Mouse (Mus musculus) Patski (cell line): ENCODE data around the gene Rab31. TPM values are rescaled to one million over a fixed set of nuclear protein-coding genes. Genes with fewer than 3 reads are reported as not detected.
A peak's percentile ranks its signal among the peaks of the same experiment; 100 is the strongest.

Experiments used
- ATAC-seq: fragments of 100-300 bp; one replicate; pipeline ENCODE4 v1.8.0; 2021
- CTCF ChIA-PET: fragments of 350-600 bp; sonication (Branson Sonifier 250); formaldehyde crosslinking; loops from one replicate; lab custom pipeline; 2022; ENCODE audit warnings: inconsistent platforms; lab: Charles Lee
- POLR2A ChIA-PET: fragments of 350-600 bp; sonication (Branson Sonifier 250); formaldehyde crosslinking; loops from one replicate; lab custom pipeline; 2022; ENCODE audit warnings: antibody characterized with exemption, inconsistent platforms; lab: Charles Lee
- DNase-seq: peaks from one replicate; pipeline ENCODE4 v3.0.0-alpha.2; 2011; ENCODE audit warnings: low read depth, low spot score
- H3K27me3 ChIP-seq: fragments of 371-371 bp; one replicate; pipeline ENCODE4 v1.5.1; 2021
- CTCF ChIP-seq: fragments of 100-300 bp; IDR thresholded peaks from one replicate; pipeline ENCODE4 v1.5.1; 2021
- in situ Hi-C: fragments of 300-500 bp; cut with MboI; formaldehyde crosslinking; loops from 3 replicates; pipeline ENCODE4 v1.11.1; 2018; ENCODE audit warnings: low pct_unique_long_range_greater_than_20kb, mixed read lengths
- polyA plus RNA-seq: library from polyadenylated mRNA; unstranded; gene quantifications from one replicate; pipeline ENCODE4 v1.2.3, GENCODE M21; 2021

Rab31 gene
- polyA plus RNA-seq, 1 experiment from 2014 or later, result 71.2 TPM

DNA sequence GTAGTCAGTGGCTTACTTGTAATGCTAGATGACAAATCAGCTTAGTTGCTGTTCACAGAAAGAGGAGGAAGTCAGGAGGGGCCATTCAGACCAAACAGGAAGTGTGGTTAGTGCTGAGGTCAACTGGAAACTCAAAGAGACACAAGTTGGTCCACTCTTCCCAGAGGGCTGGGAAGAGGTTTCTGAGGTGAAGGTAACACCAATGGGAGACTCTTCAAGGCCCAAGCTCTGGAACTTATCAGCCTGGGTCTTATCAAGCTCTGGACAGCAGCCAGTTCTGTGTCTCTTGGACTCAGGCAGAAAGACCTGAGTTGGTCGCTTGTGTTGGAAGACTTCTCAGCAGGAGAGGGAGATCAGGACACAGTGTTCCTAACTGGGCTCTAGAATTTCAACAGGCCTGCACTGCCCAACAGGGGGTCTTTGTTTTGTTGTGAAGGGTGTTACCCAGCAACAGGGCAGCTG, 97.8 kb downstream of the Rab31 start:
- CTCF ChIA-PET, result no interaction called here
- DNase-seq (no peak), ATAC-seq (no peak)
- in situ Hi-C loops, result no loop called here
- no peak for TF ChIP-seq CTCF
- no peaks in the 10 kb centered on the region for H3K27me3 ChIP-seq
- POLR2A ChIA-PET, result interaction anchor here (0.7 kb wide), 1 partner anchor 20 kb away, joined by 3 read pairs; no protein-coding TSS in a partner anchor

DNA sequence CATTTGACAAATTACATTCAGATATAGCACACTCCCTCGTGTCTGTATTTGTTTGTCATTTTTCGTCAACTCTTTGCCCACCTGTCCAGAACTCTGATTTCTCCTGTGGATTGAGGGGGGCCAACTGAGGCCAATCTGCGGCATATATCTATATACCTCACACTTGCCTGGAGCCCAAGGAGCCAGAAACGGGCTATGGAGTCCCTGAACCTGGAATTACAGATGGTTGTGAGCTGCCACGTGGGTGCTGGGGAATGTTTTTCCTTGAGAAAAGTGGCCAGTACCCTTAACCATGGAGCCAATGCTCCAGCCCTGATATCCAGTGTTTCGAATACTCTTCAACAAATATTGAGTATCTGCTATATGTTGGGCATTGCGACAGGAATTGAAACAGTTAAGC, 99.6 kb downstream of the Rab31 start:
- TF ChIP-seq CTCF, result no peak
- H3K27me3 ChIP-seq, result no peaks in the 10 kb centered on the region
- ATAC-seq, result no peak
- no peak for DNase-seq
- in situ Hi-C loops, result no loop called here
- ChIA-PET POLR2A (no interaction called here), CTCF (interaction anchor here (1.2 kb wide), 1 partner anchor 18 kb away, joined by 3 read pairs; no protein-coding TSS in a partner anchor)

DNA sequence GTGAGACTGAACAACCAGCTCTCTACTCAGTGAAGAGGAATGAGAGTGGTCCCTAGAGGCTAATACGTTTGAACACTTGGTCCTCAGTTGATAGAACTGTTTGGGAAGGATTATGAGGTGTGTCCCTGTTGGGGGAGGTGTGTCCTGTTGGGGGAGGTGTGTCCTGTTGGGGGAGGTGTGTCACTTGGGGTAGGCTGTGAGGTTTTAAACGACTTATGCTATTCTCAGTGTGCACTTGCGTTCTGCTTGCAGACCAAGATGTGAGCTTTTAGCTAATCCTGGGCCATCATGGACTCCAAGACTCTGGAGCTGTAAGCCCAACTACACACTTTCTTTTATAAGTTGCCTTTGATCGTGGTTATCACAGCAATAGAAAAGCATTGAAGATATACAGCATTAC, 103.5 kb downstream of the Rab31 start:
- in situ Hi-C loops, result no loop called here
- DNase-seq (no peak), ATAC-seq (no peak)
- CTCF ChIA-PET, result interaction anchor here (1.6 kb wide), 1 partner anchor 14 kb away, joined by 5 read pairs; no protein-coding TSS in a partner anchor
- no peak for TF ChIP-seq CTCF
- POLR2A ChIA-PET, result no interaction called here
- no peaks in the 10 kb centered on the region for H3K27me3 ChIP-seq

DNA sequence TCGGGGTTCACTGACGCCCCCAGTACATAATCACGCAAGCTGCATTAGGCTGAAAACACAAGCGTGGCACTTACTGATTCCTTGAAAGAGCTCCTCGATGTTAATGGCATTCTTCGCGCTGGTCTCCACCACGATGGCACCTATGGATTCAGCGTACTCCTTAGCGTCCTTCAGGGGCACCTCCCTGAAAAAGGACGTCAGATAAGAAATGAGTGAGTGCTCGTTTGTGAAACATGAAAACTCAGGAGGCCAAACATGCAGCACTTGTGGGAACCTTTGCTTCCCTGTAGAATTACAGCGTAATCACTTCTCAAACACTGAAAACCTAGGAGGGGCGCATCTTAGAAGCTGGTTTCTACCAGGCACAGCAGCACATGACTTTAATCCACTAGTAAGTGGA, 104.8 kb downstream of the Rab31 start:
- in situ Hi-C loops, result no loop called here
- no peak for DNase-seq
- ATAC-seq, result no peak
- CTCF ChIA-PET, result interaction anchor here (1.1 kb wide), 1 partner anchor 17 kb away, joined by 3 read pairs; no protein-coding TSS in a partner anchor
- no peak for TF ChIP-seq CTCF
- no peaks in the 10 kb centered on the region for H3K27me3 ChIP-seq
- POLR2A ChIA-PET, result no interaction called here

DNA sequence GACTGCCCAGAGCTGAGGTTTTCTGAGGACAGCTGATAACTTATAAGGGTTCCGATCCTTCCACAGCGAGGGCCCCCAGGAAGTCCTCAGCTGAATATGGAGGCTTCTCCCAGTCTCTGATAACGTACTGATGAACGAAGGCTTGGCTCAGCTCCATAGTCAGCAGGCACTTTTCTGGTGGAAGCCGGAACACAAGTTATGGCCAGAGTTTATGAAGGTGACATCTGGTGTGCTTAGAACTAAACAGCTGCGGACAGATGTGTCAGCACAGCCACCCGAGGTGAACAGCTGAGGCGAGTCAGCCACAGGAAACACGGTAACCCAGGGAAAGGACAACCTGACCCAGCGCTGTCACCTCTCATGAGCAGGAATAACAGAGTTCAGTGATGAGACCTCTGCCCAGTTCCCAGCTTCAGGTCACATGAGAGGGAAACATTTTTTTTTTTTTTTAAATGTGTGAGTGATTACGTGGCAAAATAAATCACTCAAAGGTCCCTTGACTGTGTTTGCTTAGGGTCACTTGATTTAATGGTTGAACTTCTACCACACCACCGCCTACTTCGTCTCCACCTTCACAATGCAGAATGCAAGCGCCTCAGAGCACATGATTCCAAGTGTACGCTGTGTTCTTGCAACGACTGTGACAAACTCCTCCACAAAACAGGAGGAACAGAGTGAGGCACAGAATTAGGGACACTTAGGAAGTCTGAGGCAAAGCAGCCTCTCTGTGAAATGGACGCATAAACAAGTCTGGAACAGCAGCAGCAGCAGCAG, 106.0 kb downstream of the Rab31 start:
- ATAC-seq, result no peak
- TF ChIP-seq CTCF, result no peak

GRCm38 (mm10) chr17:65665786-65666387, 106.7 kb downstream of the Rab31 start:
- TF ChIP-seq CTCF, result no peak
- ChIA-PET POLR2A (no interaction called here), CTCF (interaction anchor here (0.8 to 1.3 kb wide), 2 partner anchors 12 to 27 kb away, joined by 3 to 6 read pairs; no protein-coding TSS in a partner anchor)
- DNase-seq (no peak), ATAC-seq (no peak)
- in situ Hi-C loops, result no loop called here
- H3K27me3 ChIP-seq, result no peaks in the 10 kb centered on the region

More for the DNA sequence above, 106.0 kb downstream of the Rab31 start:
- H3K27me3 ChIP-seq, result no peaks in the 10 kb centered on the region
- POLR2A ChIA-PET, result no interaction called here
- in situ Hi-C loops, result no loop called here
- CTCF ChIA-PET, result interaction anchor here (0.8 kb wide), 1 partner anchor 12 kb away, joined by 3 read pairs; no protein-coding TSS in a partner anchor
- no peak for DNase-seq

- ATAC-seq, result no peak
Measured at GRCm38 (mm10) chr17:65663329-65664078, 109.0 kb downstream of the Rab31 start.

DNA sequence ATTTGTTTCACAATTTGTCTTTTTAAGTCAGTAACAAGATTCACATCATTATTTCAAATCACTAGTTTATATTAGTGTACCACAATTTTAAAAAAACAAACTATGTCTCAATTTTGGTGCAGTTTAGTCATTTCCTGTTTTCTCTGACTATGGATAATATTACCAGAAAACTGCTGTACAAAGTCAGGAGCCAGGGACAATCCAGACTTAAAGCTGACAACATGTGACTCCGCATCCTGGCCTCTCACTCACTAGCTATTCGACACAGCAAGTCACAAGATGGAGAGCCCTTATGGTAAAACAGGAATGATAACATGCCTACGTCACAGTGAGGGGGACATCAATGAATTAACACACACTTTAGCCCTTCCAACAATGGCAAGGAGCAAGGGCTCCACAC, 109.9 kb downstream of the Rab31 start:
- no peak for TF ChIP-seq CTCF
- DNase-seq (no peak), ATAC-seq (no peak)
- no peaks in the 10 kb centered on the region for H3K27me3 ChIP-seq
- CTCF ChIA-PET, result interaction anchor here (0.7 to 1.0 kb wide), 2 partner anchors 15 to 25 kb away, joined by 3 read pairs; no protein-coding TSS in a partner anchor
- in situ Hi-C loops, result no loop called here
- POLR2A ChIA-PET, result interaction anchor here (1.5 kb wide), 1 partner anchor 50 kb away, joined by 3 read pairs; no protein-coding TSS in a partner anchor

More at GRCm38 (mm10) chr17:65663329-65664078, 109.0 kb downstream of the Rab31 start:
- in situ Hi-C loops, result no loop called here
- CTCF ChIA-PET, result interaction anchor here (1.0 to 2.1 kb wide), 3 partner anchors 14 to 15 kb away, joined by 3 to 7 read pairs (median 4); no protein-coding TSS in a partner anchor
- POLR2A ChIA-PET, result interaction anchor here (1.5 kb wide), 1 partner anchor 51 kb away, joined by 3 read pairs; no protein-coding TSS in a partner anchor
- no peaks in the 10 kb centered on the region for H3K27me3 ChIP-seq
- TF ChIP-seq CTCF, result no peak
- no peak for DNase-seq

DNA sequence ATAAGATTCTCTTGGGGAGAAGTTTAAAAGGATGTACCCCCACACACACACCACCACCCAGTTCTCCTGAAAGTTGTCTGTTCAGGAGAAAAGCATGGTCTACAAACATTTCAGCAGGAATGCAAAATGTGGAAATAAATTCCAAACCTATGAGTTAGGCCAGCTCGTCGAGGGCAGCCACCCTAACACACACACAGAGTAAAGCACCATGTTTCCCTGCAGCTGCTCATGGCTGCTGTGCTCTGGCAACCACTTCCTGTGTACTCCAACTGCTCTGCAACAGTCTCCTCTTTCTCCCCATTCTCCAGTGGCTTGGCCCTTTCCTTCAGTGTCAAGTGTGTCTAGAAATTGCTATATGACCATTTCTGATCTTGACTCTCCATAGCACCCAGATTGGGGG, 114.1 kb downstream of the Rab31 start:
- TF ChIP-seq CTCF, result no peak
- POLR2A ChIA-PET, result interaction anchor here (0.9 kb wide), 1 partner anchor 10 kb away, joined by 3 read pairs; no protein-coding TSS in a partner anchor
- DNase-seq, result no peak
- H3K27me3 ChIP-seq, result no peaks in the 10 kb centered on the region
- CTCF ChIA-PET, result interaction anchor here (0.9 to 1.2 kb wide), 2 partner anchors 14 to 49 kb away, joined by 3 to 4 read pairs; no protein-coding TSS in a partner anchor
- ATAC-seq, result peak; percentile 88
- in situ Hi-C loops, result no loop called here

DNA sequence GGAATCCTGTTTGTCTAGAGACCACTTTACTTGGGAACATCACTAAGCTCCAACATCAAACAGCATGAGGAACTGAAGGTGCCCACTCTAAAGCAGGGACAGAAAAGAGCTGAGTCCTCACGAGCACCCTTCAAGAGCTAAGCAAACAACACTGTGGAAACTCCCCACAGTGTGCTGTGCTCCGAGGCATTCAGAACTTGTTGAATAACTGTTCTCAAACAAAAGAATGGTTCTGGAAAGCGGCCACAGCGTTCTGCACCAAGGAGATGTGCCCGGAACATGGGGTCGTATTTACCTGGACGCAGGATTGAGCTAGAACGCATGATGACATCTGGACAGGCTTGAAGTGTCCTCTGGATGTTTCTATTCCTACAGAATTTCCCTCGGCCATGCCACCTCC, 114.6 kb downstream of the Rab31 start:
- TF ChIP-seq CTCF, result no peak
- ATAC-seq, result no peak
- no peak for DNase-seq

More for the DNA sequence above, 114.6 kb downstream of the Rab31 start:
- H3K27me3 ChIP-seq, result no peaks in the 10 kb centered on the region
- CTCF ChIA-PET, result interaction anchor here (0.9 to 1.2 kb wide), 2 partner anchors 14 to 49 kb away, joined by 3 to 4 read pairs; no protein-coding TSS in a partner anchor
- in situ Hi-C loops, result no loop called here
- POLR2A ChIA-PET, result interaction anchor here (0.9 kb wide), 1 partner anchor 10 kb away, joined by 3 read pairs; no protein-coding TSS in a partner anchor
